Mouse (Mus musculus) erythroblast, embryonic 14.5 days (primary cell): ENCODE data around the gene Vmn1r90. TPM values are rescaled to one million over a fixed set of nuclear protein-coding genes. Genes with fewer than 3 reads are reported as not detected.
"Not testable (repeated sequence)": the region's sequence is repeated elsewhere in the genome, so short reads cannot be mapped to it uniquely, and the experiment has no call there.

Source experiments
- H3K27me3 ChIP-seq: 2 replicates; pipeline ENCODE4 v1.6.1; 2012; ENCODE audit warnings: inconsistent platforms; ENCODE audit not compliant: control insufficient read depth
- H3K36me3 ChIP-seq: 2 replicates; pipeline ENCODE4 v1.6.1; 2012; ENCODE audit warnings: mild to moderate bottlenecking, inconsistent platforms; ENCODE audit not compliant: control insufficient read depth
- H3K4me1 ChIP-seq: 2 replicates; pipeline ENCODE4 v1.6.1; 2012; ENCODE audit warnings: inconsistent platforms; ENCODE audit not compliant: control insufficient read depth
- H3K4me3 ChIP-seq: replicated peaks from 2 replicates; pipeline ENCODE3; 2012; ENCODE audit warnings: moderate library complexity, mild to moderate bottlenecking, inconsistent platforms
- H3K9me3 ChIP-seq: 2 replicates; pipeline ENCODE4 v1.6.1; 2012; ENCODE audit warnings: low read length, inconsistent platforms, mixed read lengths; ENCODE audit not compliant: control insufficient read depth
- GATA1 ChIP-seq: IDR thresholded peaks from 2 replicates; pipeline ENCODE4 v1.6.1; 2012; ENCODE audit warnings: low read length, inconsistent platforms, mixed read lengths
- TAL1 ChIP-seq: IDR thresholded peaks from 3 replicates; pipeline ENCODE4 v1.6.1; 2012; ENCODE audit warnings: low read length, inconsistent platforms, mixed read lengths
- polyA plus RNA-seq: library from polyadenylated mRNA; stranded (reverse); fragments of >175 nt; gene quantifications from 2 replicates; pipeline ENCODE4 v1.2.3, GENCODE M21; 2012

Vmn1r90 gene
- polyA plus RNA-seq: not detected in 2 replicates

- TF ChIP-seq GATA1 (no peak), TAL1 (no peak)
- H3K4me3 ChIP-seq: no peak within 1 kb of the TSS
- H3K4me1 ChIP-seq: no peaks in the 10 kb centered on the region
Measured at GRCm38 (mm10) chr7:14563406-14563805, at the start of gene Vmn1r90. Gene Vmn1r90 (minus strand): TSS chr7:14563506.

GRCm38 (mm10) chr7:14593009-14593408, 29.7 kb upstream of the Vmn1r90 start:
- not testable (repeated sequence) for H3K9me3 ChIP-seq, H3K4me1 ChIP-seq, H3K4me3 ChIP-seq, H3K27me3 ChIP-seq, H3K36me3 ChIP-seq

More at GRCm38 (mm10) chr7:14563406-14563805, at the start of gene Vmn1r90:
- peaks cover 10% of the 10 kb centered on the region for H3K9me3 ChIP-seq
- H3K36me3 ChIP-seq: no peaks in the 10 kb centered on the region
- no peaks in the 10 kb centered on the region for H3K27me3 ChIP-seq

- Histone ChIP-seq H3K9me3 (no peaks in the 10 kb centered on the region), H3K4me3 (no peak overlapping the region), H3K4me1 (no peaks in the 10 kb centered on the region), H3K36me3 (no peaks in the 10 kb centered on the region), H3K27me3 (no peaks in the 10 kb centered on the region)
- TF ChIP-seq TAL1 (no peak), GATA1 (no peak)
Measured at GRCm38 (mm10) chr7:14552284-14552683, 11.0 kb downstream of the Vmn1r90 start.

- Histone ChIP-seq H3K9me3 (no peaks in the 10 kb centered on the region), H3K4me3 (no peak overlapping the region), H3K36me3 (no peaks in the 10 kb centered on the region), H3K4me1 (no peaks in the 10 kb centered on the region), H3K27me3 (no peaks in the 10 kb centered on the region)
- TF ChIP-seq TAL1 (no peak), GATA1 (no peak)
Measured at GRCm38 (mm10) chr7:14525280-14525679, 38.0 kb downstream of the Vmn1r90 start.

GRCm38 (mm10) chr7:14522636-14523035, 40.7 kb downstream of the Vmn1r90 start:
- Histone ChIP-seq H3K4me1 (no peaks in the 10 kb centered on the region), H3K36me3 (no peaks in the 10 kb centered on the region), H3K27me3 (no peaks in the 10 kb centered on the region), H3K9me3 (peaks cover 7% of the 10 kb centered on the region), H3K4me3 (no peak overlapping the region)
- no peak for TF ChIP-seq TAL1
- no peak for TF ChIP-seq GATA1

- TF ChIP-seq TAL1: no peak
- TF ChIP-seq GATA1: no peak
- Histone ChIP-seq H3K9me3 (peaks cover 11% of the 10 kb centered on the region), H3K27me3 (no peaks in the 10 kb centered on the region), H3K36me3 (no peaks in the 10 kb centered on the region), H3K4me3 (no peak overlapping the region), H3K4me1 (no peaks in the 10 kb centered on the region)
Measured at GRCm38 (mm10) chr7:14518301-14518700, 45.0 kb downstream of the Vmn1r90 start.

Other genes starting within 250 kb of the Vmn1r90 start
- gene Obox8, start 229.9 kb downstream of the Vmn1r90 start, polyA plus RNA-seq: not detected in 2 replicates
- gene Sult2a8, start 116.7 kb downstream of the Vmn1r90 start, polyA plus RNA-seq: not detected in 2 replicates
- not detected in 2 replicates for gene Sult2a7, start 69.3 kb downstream of the Vmn1r90 start, polyA plus RNA-seq
- not detected in 2 replicates for gene Obox7, start 96.0 kb upstream of the Vmn1r90 start, polyA plus RNA-seq